Mouse (Mus musculus) limb, embryonic 14.5 days (tissue): Measurements from ENCODE around the gene Rpusd1. TPM values are rescaled to one million over a fixed set of nuclear protein-coding genes. Genes with fewer than 3 reads are reported as not detected.

ENCODE experiments used
- ATAC-seq: fragments of 200-750 bp; cut with Nextera tagmentation; 2 replicates; pipeline ENCODE4 v1.8.0; 2017; ENCODE audit warnings: low read depth, moderate number of reproducible peaks, moderate TSS enrichment; ENCODE audit not compliant: low FRiP score
- DNase-seq: peaks from one replicate; pipeline ENCODE4 v3.0.0-alpha.2; 2015; ENCODE audit warnings: low spot score
- H3K27ac ChIP-seq: fragments of 300-500 bp; sonication (generic); replicated peaks from 2 replicates; pipeline ENCODE4 v1.5.1; 2014; ENCODE audit warnings: low read depth, mild to moderate bottlenecking, low read length, moderate library complexity, mixed read lengths
- H3K27me3 ChIP-seq: fragments of 300-500 bp; sonication (generic); 2 replicates; pipeline ENCODE4 v1.6.1; 2014; ENCODE audit warnings: low read length, mixed read lengths; ENCODE audit not compliant: control insufficient read depth, insufficient read depth
- H3K36me3 ChIP-seq: fragments of 300-500 bp; sonication (generic); 2 replicates; pipeline ENCODE4 v1.6.1; 2014; ENCODE audit warnings: mild to moderate bottlenecking, low read length, moderate library complexity, mixed read lengths; ENCODE audit not compliant: control insufficient read depth, insufficient read depth
- H3K4me1 ChIP-seq: fragments of 300-500 bp; sonication (generic); 2 replicates; pipeline ENCODE4 v1.6.1; 2014; ENCODE audit warnings: antibody characterized with exemption, low read length, mixed read lengths; ENCODE audit not compliant: control insufficient read depth, insufficient read depth
- H3K4me2 ChIP-seq: fragments of 300-500 bp; sonication (generic); replicated peaks from 2 replicates; pipeline ENCODE4 v1.6.1; 2014; ENCODE audit warnings: low read depth, mild to moderate bottlenecking, low read length, moderate library complexity; ENCODE audit not compliant: severe bottlenecking
- H3K4me3 ChIP-seq: fragments of 300-500 bp; sonication (generic); replicated peaks from 2 replicates; pipeline ENCODE4 v1.5.1; 2014; ENCODE audit warnings: low read length
- H3K9ac ChIP-seq: fragments of 300-500 bp; sonication (generic); 2 replicates; pipeline ENCODE4 v1.6.1; 2014; ENCODE audit warnings: mild to moderate bottlenecking, low read depth, low read length, moderate library complexity; ENCODE audit not compliant: severe bottlenecking
- H3K9me3 ChIP-seq: fragments of 300-500 bp; sonication (generic); 2 replicates; pipeline ENCODE4 v1.6.1; 2016; ENCODE audit warnings: low read length; ENCODE audit not compliant: control insufficient read depth
- POLR2A ChIP-seq: fragments of 200-500 bp; IDR thresholded peaks from 2 replicates; pipeline ENCODE4 v1.8.0; 2012; ENCODE audit warnings: inconsistent platforms, mild to moderate bottlenecking, moderate library complexity, borderline replicate concordance; ENCODE audit not compliant: insufficient read depth, insufficient read length; ENCODE audit errors: extremely low read depth
- WGBS: fragments of 180-500 bp; shearing (Covaris S2); extraction: QIAGEN DNeasy Blood & Tissue Kit; methylation state at CpG from one replicate; pipeline ENCODE4 v1.1.7; 2014; 5-methylcytosine and 5-hydroxymethylcytosine counted together
- microRNA-seq: library from miRNA; unstranded; fragments of <30 nt; microRNA quantifications from one replicate; pipeline ENCODE4, GENCODE M21; 2016
- polyA plus RNA-seq, 2 experiments: library from polyadenylated mRNA; depleted of rRNA in 1 of 2; stranded (reverse) in 1 of 2; unstranded in 1 of 2; fragments of >200 nt; fragmentation: Nextera tagmentation in 1 of 2; extraction: Ambion mirVana in 1 of 2; gene quantifications; 2 replicates each; pipeline versions ENCODE4 v1.2.1 to v1.2.3; 2012 to 2014

Rpusd1 gene
- polyA plus RNA-seq, 2 experiments, result 26.6 to 48.2 TPM

DNA sequence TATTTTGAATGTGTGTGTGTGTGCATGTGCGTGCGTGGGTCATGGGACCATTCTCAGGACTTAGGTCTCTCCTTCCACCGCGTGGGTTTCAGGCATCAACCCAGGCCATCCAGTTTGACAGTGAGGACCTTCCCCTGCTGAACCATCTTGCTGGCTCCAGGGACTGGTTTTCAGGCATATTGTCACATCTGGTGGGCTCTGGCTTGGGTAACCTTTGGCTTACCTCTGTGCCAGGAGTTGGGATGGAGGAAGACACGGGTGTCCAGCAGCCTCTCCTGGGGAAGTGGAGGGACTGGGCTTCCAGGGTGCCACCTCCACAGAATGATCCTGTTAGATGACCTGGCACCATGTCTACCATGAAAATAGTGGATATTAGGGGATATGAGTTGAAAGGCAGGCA is 50.5 kb downstream of the Rpusd1 start:
- H3K4me3 ChIP-seq, result no peak overlapping the region
- ATAC-seq (no peak), DNase-seq (no peak)
- WGBS, result 94% methylated on average over 5 of the region's 5 CpGs
- no peak for TF ChIP-seq POLR2A
- H3K4me2 ChIP-seq, result no peak overlapping the region
- no peak overlapping the region for H3K27ac ChIP-seq
- H3K27me3 ChIP-seq, result no peaks in the 10 kb centered on the region
- H3K9ac ChIP-seq, result no peak overlapping the region
- peaks cover 5% of the 10 kb centered on the region for H3K4me1 ChIP-seq
- no peaks in the 10 kb centered on the region for H3K9me3 ChIP-seq
- H3K36me3 ChIP-seq, result peaks cover 26% of the 10 kb centered on the region

Small RNA genes within 50 kb of the gene (microRNA-seq; reads per million reads assigned to microRNA genes)
- gene Gm25083, result not detected
- not detected for gene Mir6966

Other genes starting within 250 kb of the Rpusd1 start
- 0.09 TPM in 2 replicates for gene Sstr5, start 230.4 kb upstream of the Rpusd1 start, polyA plus RNA-seq (2012; rRNA removed)
- gene Sstr5, start 230.4 kb upstream of the Rpusd1 start, polyA plus RNA-seq (2014; fragmentation: Nextera tagmentation; extraction: Ambion mirVana), result 0.10 TPM in 1 of 2 replicates, not detected in the other
- gene Sox8, start 157.0 kb upstream of the Rpusd1 start, polyA plus RNA-seq (2012; rRNA removed), result 16.3 and 23.4 TPM in 2 replicates
- gene Sox8, start 157.0 kb upstream of the Rpusd1 start, polyA plus RNA-seq (2014; fragmentation: Nextera tagmentation; extraction: Ambion mirVana), result 12.6 and 16.7 TPM in 2 replicates
- gene Lmf1, start 148.6 kb upstream of the Rpusd1 start, polyA plus RNA-seq (2012; rRNA removed), result 20.3 and 26.3 TPM in 2 replicates
- gene Lmf1, start 148.6 kb upstream of the Rpusd1 start, polyA plus RNA-seq (2014; fragmentation: Nextera tagmentation; extraction: Ambion mirVana), result 26.9 and 28.7 TPM in 2 replicates
- gene Gng13, start 10.5 kb upstream of the Rpusd1 start, polyA plus RNA-seq (2012; rRNA removed), result 0.56 and 0.74 TPM in 2 replicates
- gene Gng13, start 10.5 kb upstream of the Rpusd1 start, polyA plus RNA-seq (2014; fragmentation: Nextera tagmentation; extraction: Ambion mirVana), result 3.5 and 6.1 TPM in 2 replicates
- 34.5 and 34.6 TPM in 2 replicates for gene Chtf18, start 251 bp upstream of the Rpusd1 start, polyA plus RNA-seq (2012; rRNA removed)
- 14.7 and 16.1 TPM in 2 replicates for gene Chtf18, start 251 bp upstream of the Rpusd1 start, polyA plus RNA-seq (2014; fragmentation: Nextera tagmentation; extraction: Ambion mirVana)
- gene Mslnl, start 8.4 kb downstream of the Rpusd1 start, polyA plus RNA-seq (2012; rRNA removed), result 0.10 and 0.13 TPM in 2 replicates
- 0.10 and 0.22 TPM in 2 replicates for gene Mslnl, start 8.4 kb downstream of the Rpusd1 start, polyA plus RNA-seq (2014; fragmentation: Nextera tagmentation; extraction: Ambion mirVana)
- gene Msln, start 26.7 kb downstream of the Rpusd1 start, polyA plus RNA-seq (2012; rRNA removed), result 0.23 and 5.5 TPM in 2 replicates
- gene Msln, start 26.7 kb downstream of the Rpusd1 start, polyA plus RNA-seq (2014; fragmentation: Nextera tagmentation; extraction: Ambion mirVana), result 0.37 and 0.95 TPM in 2 replicates
- 24.9 and 26.0 TPM in 2 replicates for gene Narfl, start 46.1 kb downstream of the Rpusd1 start, polyA plus RNA-seq (2012; rRNA removed)
- 24.2 and 26.1 TPM in 2 replicates for gene Narfl, start 46.1 kb downstream of the Rpusd1 start, polyA plus RNA-seq (2014; fragmentation: Nextera tagmentation; extraction: Ambion mirVana)
- 113 and 119 TPM in 2 replicates for gene Haghl, start 58.0 kb downstream of the Rpusd1 start, polyA plus RNA-seq (2012; rRNA removed)
- 69.3 and 78.0 TPM in 2 replicates for gene Haghl, start 58.0 kb downstream of the Rpusd1 start, polyA plus RNA-seq (2014; fragmentation: Nextera tagmentation; extraction: Ambion mirVana)
- gene Ccdc78, start 58.9 kb downstream of the Rpusd1 start, polyA plus RNA-seq (2012; rRNA removed), result 0.06 and 0.10 TPM in 2 replicates
- not detected in 2 replicates for gene Ccdc78, start 58.9 kb downstream of the Rpusd1 start, polyA plus RNA-seq (2014; fragmentation: Nextera tagmentation; extraction: Ambion mirVana)
- gene Fam173a, start 65.2 kb downstream of the Rpusd1 start, polyA plus RNA-seq (2012; rRNA removed), result 114 and 117 TPM in 2 replicates
- gene Fam173a, start 65.2 kb downstream of the Rpusd1 start, polyA plus RNA-seq (2014; fragmentation: Nextera tagmentation; extraction: Ambion mirVana), result 72.5 and 73.8 TPM in 2 replicates
- gene AC134908.4, start 68.0 kb downstream of the Rpusd1 start, polyA plus RNA-seq (2012; rRNA removed), result not detected in 2 replicates
- 0.30 TPM in 1 of 2 replicates, not detected in the other for gene AC134908.4, start 68.0 kb downstream of the Rpusd1 start, polyA plus RNA-seq (2014; fragmentation: Nextera tagmentation; extraction: Ambion mirVana)
- 83.6 and 119 TPM in 2 replicates for gene Metrn, start 69.5 kb downstream of the Rpusd1 start, polyA plus RNA-seq (2012; rRNA removed)
- gene Metrn, start 69.5 kb downstream of the Rpusd1 start, polyA plus RNA-seq (2014; fragmentation: Nextera tagmentation; extraction: Ambion mirVana), result 10.5 and 12.6 TPM in 2 replicates
- gene Fbxl16, start 81.4 kb downstream of the Rpusd1 start, polyA plus RNA-seq (2012; rRNA removed), result 6.5 and 12.2 TPM in 2 replicates
- gene Fbxl16, start 81.4 kb downstream of the Rpusd1 start, polyA plus RNA-seq (2014; fragmentation: Nextera tagmentation; extraction: Ambion mirVana), result 2.0 and 2.5 TPM in 2 replicates
- 45.1 and 56.1 TPM in 2 replicates for gene Wdr24, start 96.0 kb downstream of the Rpusd1 start, polyA plus RNA-seq (2012; rRNA removed)
- gene Wdr24, start 96.0 kb downstream of the Rpusd1 start, polyA plus RNA-seq (2014; fragmentation: Nextera tagmentation; extraction: Ambion mirVana), result 26.0 and 27.7 TPM in 2 replicates
- gene Jmjd8, start 101.2 kb downstream of the Rpusd1 start, polyA plus RNA-seq (2012; rRNA removed), result 64.4 and 79.2 TPM in 2 replicates
- 41.5 and 46.3 TPM in 2 replicates for gene Jmjd8, start 101.2 kb downstream of the Rpusd1 start, polyA plus RNA-seq (2014; fragmentation: Nextera tagmentation; extraction: Ambion mirVana)
- gene Stub1, start 105.7 kb downstream of the Rpusd1 start, polyA plus RNA-seq (2012; rRNA removed), result 335 and 338 TPM in 2 replicates
- gene Stub1, start 105.7 kb downstream of the Rpusd1 start, polyA plus RNA-seq (2014; fragmentation: Nextera tagmentation; extraction: Ambion mirVana), result 349 and 350 TPM in 2 replicates
- 11.7 and 12.9 TPM in 2 replicates for gene Rhbdl1, start 109.6 kb downstream of the Rpusd1 start, polyA plus RNA-seq (2012; rRNA removed)
- 1.9 and 2.3 TPM in 2 replicates for gene Rhbdl1, start 109.6 kb downstream of the Rpusd1 start, polyA plus RNA-seq (2014; fragmentation: Nextera tagmentation; extraction: Ambion mirVana)
- 13.0 and 19.4 TPM in 2 replicates for gene Gm20683, start 114.1 kb downstream of the Rpusd1 start, polyA plus RNA-seq (2012; rRNA removed)
- 2.2 and 2.5 TPM in 2 replicates for gene Gm20683, start 114.1 kb downstream of the Rpusd1 start, polyA plus RNA-seq (2014; fragmentation: Nextera tagmentation; extraction: Ambion mirVana)
- gene Rhot2, start 117.2 kb downstream of the Rpusd1 start, polyA plus RNA-seq (2012; rRNA removed), result 101 and 126 TPM in 2 replicates
- gene Rhot2, start 117.2 kb downstream of the Rpusd1 start, polyA plus RNA-seq (2014; fragmentation: Nextera tagmentation; extraction: Ambion mirVana), result 10.6 and 16.9 TPM in 2 replicates
- 68.0 and 90.0 TPM in 2 replicates for gene Wdr90, start 133.8 kb downstream of the Rpusd1 start, polyA plus RNA-seq (2012; rRNA removed)
- gene Wdr90, start 133.8 kb downstream of the Rpusd1 start, polyA plus RNA-seq (2014; fragmentation: Nextera tagmentation; extraction: Ambion mirVana), result 18.1 and 22.1 TPM in 2 replicates
- gene Mcrip2, start 141.1 kb downstream of the Rpusd1 start, polyA plus RNA-seq (2012; rRNA removed), result 12.3 and 13.1 TPM in 2 replicates
- gene Mcrip2, start 141.1 kb downstream of the Rpusd1 start, polyA plus RNA-seq (2014; fragmentation: Nextera tagmentation; extraction: Ambion mirVana), result 13.4 and 20.2 TPM in 2 replicates
- 61.7 and 62.9 TPM in 2 replicates for gene Mettl26, start 147.4 kb downstream of the Rpusd1 start, polyA plus RNA-seq (2012; rRNA removed)
- gene Mettl26, start 147.4 kb downstream of the Rpusd1 start, polyA plus RNA-seq (2014; fragmentation: Nextera tagmentation; extraction: Ambion mirVana), result 51.4 and 52.0 TPM in 2 replicates
- 1.2 and 1.4 TPM in 2 replicates for gene Wfikkn1, start 153.2 kb downstream of the Rpusd1 start, polyA plus RNA-seq (2012; rRNA removed)
- 0.68 and 0.77 TPM in 2 replicates for gene Wfikkn1, start 153.2 kb downstream of the Rpusd1 start, polyA plus RNA-seq (2014; fragmentation: Nextera tagmentation; extraction: Ambion mirVana)
- 53.3 and 73.6 TPM in 2 replicates for gene Rab40c, start 192.1 kb downstream of the Rpusd1 start, polyA plus RNA-seq (2012; rRNA removed)
- 20.8 and 23.2 TPM in 2 replicates for gene Rab40c, start 192.1 kb downstream of the Rpusd1 start, polyA plus RNA-seq (2014; fragmentation: Nextera tagmentation; extraction: Ambion mirVana)
- 95.4 and 141 TPM in 2 replicates for gene Pigq, start 217.3 kb downstream of the Rpusd1 start, polyA plus RNA-seq (2012; rRNA removed)
- 48.7 and 48.8 TPM in 2 replicates for gene Pigq, start 217.3 kb downstream of the Rpusd1 start, polyA plus RNA-seq (2014; fragmentation: Nextera tagmentation; extraction: Ambion mirVana)
- gene Nhlrc4, start 217.3 kb downstream of the Rpusd1 start, polyA plus RNA-seq (2012; rRNA removed), result 0.10 TPM in 2 replicates
- gene Nhlrc4, start 217.3 kb downstream of the Rpusd1 start, polyA plus RNA-seq (2014; fragmentation: Nextera tagmentation; extraction: Ambion mirVana), result not detected in 2 replicates
- 0.25 and 0.26 TPM in 2 replicates for gene A930017K11Rik, start 224.9 kb downstream of the Rpusd1 start, polyA plus RNA-seq (2012; rRNA removed)
- gene A930017K11Rik, start 224.9 kb downstream of the Rpusd1 start, polyA plus RNA-seq (2014; fragmentation: Nextera tagmentation; extraction: Ambion mirVana), result 0.23 and 0.35 TPM in 2 replicates